Mouse (Mus musculus) liver, postnatal 0 days (tissue): ENCODE results near the gene Sec22c.

Source experiments
- CTCF ChIP-seq: sonication (generic); IDR thresholded peaks from 2 replicates; pipeline ENCODE4 v1.5.1; 2016; ENCODE audit warnings: antibody characterized with exemption, low read depth
- EP300 ChIP-seq: IDR thresholded peaks from 2 replicates; pipeline ENCODE4 v1.6.1; 2016; ENCODE audit warnings: antibody characterized with exemption, low read depth, mild to moderate bottlenecking

GRCm38 (mm10) chr9:121666957-121667630 is 38.2 kb downstream of the Sec22c start:
- TF ChIP-seq CTCF, result no peak
- no peak for TF ChIP-seq EP300
